Mouse (Mus musculus): ENCODE measurements around the gene Fbxo7. TPM values are rescaled to one million over a fixed set of nuclear protein-coding genes. Genes with fewer than 3 reads are reported as not detected.
A peak's percentile ranks its signal among the peaks of the same experiment; 100 is the strongest.
"Not testable (repeated sequence)": the region's sequence is repeated elsewhere in the genome, so short reads cannot be mapped to it uniquely, and the experiment has no call there.

The Fbxo7 gene
- polyA plus RNA-seq, 1 experiment: 81.5 TPM

DNA sequence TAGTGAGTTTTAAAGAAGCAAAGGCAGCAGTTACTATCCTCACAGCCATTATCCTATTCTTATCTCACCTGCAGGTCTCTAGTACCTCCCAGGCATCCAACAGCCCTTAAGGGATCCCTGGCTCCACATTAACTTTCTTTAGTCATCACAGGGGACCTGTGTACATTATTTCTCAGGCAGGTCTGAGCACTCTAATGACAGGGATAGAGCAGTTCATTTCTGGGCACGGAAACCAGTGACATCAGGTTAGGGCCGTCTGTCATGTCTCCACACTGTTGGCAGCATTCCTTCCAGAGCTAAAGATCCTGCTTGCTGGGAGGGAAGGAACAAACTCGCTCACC lies 394 bp upstream of the Fbxo7 start:
- Histone ChIP-seq H3K27ac (ENCODE audit: insufficient read depth, low read depth, low read length) (peak overlapping the region; percentile 76), H3K4me3 (ENCODE audit: insufficient read depth, low read depth, low read length) (peak overlapping the region; percentile 36), H3K27me3 (replicated peaks; ENCODE audit: control insufficient read depth, insufficient read depth, low read length) (no peaks in the 10 kb centered on the region), H3K4me1 (ENCODE audit: control insufficient read depth, insufficient read depth, low read length) (peaks cover 5% of the 10 kb centered on the region; the same call in 1 of the 2 replicates), H3K36me3 (ENCODE audit: control insufficient read depth, insufficient read depth, low read length) (no peaks in the 10 kb centered on the region)
- DNase-seq: no peak
- no peak for TF ChIP-seq CTCF (conservative IDR thresholded peaks at IDR 0.05; ENCODE audit: insufficient read depth, insufficient read length, low read depth, low read length)
- no peak for TF ChIP-seq POLR2A (IDR thresholded peaks at IDR 0.05; ENCODE audit: low read depth, low read length)
- 2% methylated on average over 3 of the region's 3 CpGs for WGBS

DNA sequence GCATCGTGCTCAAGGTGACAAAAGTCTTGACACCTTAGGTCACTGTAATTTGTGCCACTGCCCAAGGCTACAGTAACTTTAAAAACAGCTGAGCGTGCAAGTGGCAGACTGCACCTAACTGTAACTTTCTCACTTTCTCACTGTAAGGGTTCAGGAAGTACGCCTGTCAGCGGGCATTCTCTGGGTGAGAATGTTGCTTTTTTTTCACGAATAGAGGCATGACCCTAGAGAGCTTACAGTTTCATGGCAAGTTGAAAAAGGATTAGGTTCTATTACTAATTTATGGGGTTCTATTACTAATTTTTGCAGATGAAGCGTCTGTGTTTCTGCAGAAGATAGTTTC lies 673 bp downstream of the Fbxo7 start:
- no peak for DNase-seq
- Histone ChIP-seq H3K36me3 (ENCODE audit: control insufficient read depth, insufficient read depth, low read length) (no peaks in the 10 kb centered on the region), H3K27me3 (replicated peaks; ENCODE audit: control insufficient read depth, insufficient read depth, low read length) (no peaks in the 10 kb centered on the region), H3K4me3 (ENCODE audit: insufficient read depth, low read depth, low read length) (peak overlapping the region; percentile 69), H3K4me1 (ENCODE audit: control insufficient read depth, insufficient read depth, low read length) (peaks cover 5% of the 10 kb centered on the region; the same call in 1 of the 2 replicates), H3K27ac (ENCODE audit: insufficient read depth, low read depth, low read length) (peak overlapping the region; percentile 88)
- 2% methylated on average over 6 of the region's 6 CpGs for WGBS
- TF ChIP-seq CTCF (conservative IDR thresholded peaks at IDR 0.05; ENCODE audit: insufficient read depth, insufficient read length, low read depth, low read length) (no peak), POLR2A (IDR thresholded peaks at IDR 0.05; ENCODE audit: low read depth, low read length) (no peak)

DNA sequence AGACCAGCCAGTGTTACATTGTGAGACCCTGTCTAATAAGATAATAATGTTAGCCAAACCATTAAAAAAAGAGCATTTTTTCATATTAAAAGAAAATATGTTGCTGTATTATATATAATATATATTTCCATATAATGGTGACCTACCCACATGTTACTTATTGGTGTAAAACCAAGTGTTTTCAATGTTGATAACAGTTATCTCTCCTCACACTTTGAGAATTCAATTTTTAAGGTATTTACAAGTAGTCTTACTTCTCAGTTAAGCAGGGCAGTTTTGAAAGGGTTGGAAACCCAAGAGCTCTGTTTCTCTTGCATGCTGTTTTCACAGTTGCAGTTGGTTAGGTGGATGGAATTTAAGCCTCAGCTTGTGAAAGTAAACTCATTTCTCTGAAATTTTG lies 1.4 kb downstream of the Fbxo7 start:
- Histone ChIP-seq H3K36me3 (ENCODE audit: control insufficient read depth, insufficient read depth, low read length) (no peaks in the 10 kb centered on the region), H3K27ac (ENCODE audit: insufficient read depth, low read depth, low read length) (peak overlapping the region; percentile 39; the same call in 1 of the 2 replicates), H3K4me1 (ENCODE audit: control insufficient read depth, insufficient read depth, low read length) (peaks cover 5% of the 10 kb centered on the region; the same call in 1 of the 2 replicates), H3K4me3 (ENCODE audit: insufficient read depth, low read depth, low read length) (peak overlapping the region; percentile 69), H3K27me3 (replicated peaks; ENCODE audit: control insufficient read depth, insufficient read depth, low read length) (no peaks in the 10 kb centered on the region)
- TF ChIP-seq POLR2A (IDR thresholded peaks at IDR 0.05; ENCODE audit: low read depth, low read length) (no peak), CTCF (conservative IDR thresholded peaks at IDR 0.05; ENCODE audit: insufficient read depth, insufficient read length, low read depth, low read length) (no peak)
- DNase-seq: no peak

DNA sequence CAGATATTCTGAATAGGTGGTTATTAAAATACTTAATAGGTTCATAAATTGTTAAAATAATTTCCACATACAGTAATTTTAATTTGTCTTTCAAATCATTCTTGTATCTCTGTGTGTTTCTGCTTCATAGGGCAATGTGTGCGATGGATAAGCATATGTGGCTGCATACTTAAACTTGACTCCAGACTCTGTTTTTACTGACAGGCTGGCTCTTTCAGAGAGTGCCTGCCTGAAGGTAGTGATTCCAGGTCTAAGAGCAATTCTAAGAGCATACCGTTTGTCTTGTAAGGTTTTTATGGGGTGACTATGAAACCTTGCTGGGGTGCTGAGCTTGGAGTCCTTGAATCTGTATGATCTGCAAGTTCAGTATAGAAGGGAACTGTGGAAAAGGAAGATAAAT lies 4.1 kb downstream of the Fbxo7 start:
- H3K27me3 ChIP-seq (replicated peaks; ENCODE audit: control insufficient read depth, insufficient read depth, low read length): no peaks in the 10 kb centered on the region
- no peak for DNase-seq
- 73% methylated on average over 2 of the region's 2 CpGs for WGBS

DNA sequence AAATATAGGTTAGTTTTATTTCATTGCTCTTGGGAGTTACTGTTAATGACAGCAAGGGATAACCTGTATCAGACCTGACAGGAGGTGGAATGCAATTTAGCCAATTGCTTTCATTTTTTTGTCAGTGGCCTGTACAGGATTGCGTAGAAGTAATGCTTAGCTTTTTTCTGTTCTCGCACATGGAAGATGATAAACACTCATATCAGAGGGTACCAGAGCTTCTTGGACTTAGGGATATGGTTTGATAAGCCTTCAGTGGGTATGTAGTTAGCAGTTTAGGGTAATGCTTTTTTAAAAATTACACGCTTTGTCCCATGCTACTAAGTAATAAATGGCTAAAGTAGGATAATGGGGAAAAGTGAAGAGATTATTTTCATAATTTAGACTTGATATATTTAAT lies 4.6 kb downstream of the Fbxo7 start:
- WGBS: 97% methylated on average over 3 of the region's 3 CpGs
- TF ChIP-seq POLR2A (IDR thresholded peaks at IDR 0.05; ENCODE audit: low read depth, low read length): no peak
- TF ChIP-seq CTCF (conservative IDR thresholded peaks at IDR 0.05; ENCODE audit: insufficient read depth, insufficient read length, low read depth, low read length): no peak
- H3K4me1 ChIP-seq (ENCODE audit: control insufficient read depth, insufficient read depth, low read length): peaks cover 2% of the 10 kb centered on the region; the same call in 1 of the 2 replicates
- H3K36me3 ChIP-seq (ENCODE audit: control insufficient read depth, insufficient read depth, low read length): no peaks in the 10 kb centered on the region
- no peaks in the 10 kb centered on the region for H3K27me3 ChIP-seq (replicated peaks; ENCODE audit: control insufficient read depth, insufficient read depth, low read length)
- no peak for DNase-seq
- no peak overlapping the region for H3K4me3 ChIP-seq (ENCODE audit: insufficient read depth, low read depth, low read length)
- no peak overlapping the region for H3K27ac ChIP-seq (ENCODE audit: insufficient read depth, low read depth, low read length)

More for the DNA sequence above, 4.1 kb downstream of the Fbxo7 start:
- Histone ChIP-seq H3K4me3 (ENCODE audit: insufficient read depth, low read depth, low read length) (no peak overlapping the region), H3K4me1 (ENCODE audit: control insufficient read depth, insufficient read depth, low read length) (peaks cover 4% of the 10 kb centered on the region; the same call in 1 of the 2 replicates), H3K27ac (ENCODE audit: insufficient read depth, low read depth, low read length) (no peak overlapping the region), H3K36me3 (ENCODE audit: control insufficient read depth, insufficient read depth, low read length) (no peaks in the 10 kb centered on the region)
- TF ChIP-seq CTCF (conservative IDR thresholded peaks at IDR 0.05; ENCODE audit: insufficient read depth, insufficient read length, low read depth, low read length) (no peak), POLR2A (IDR thresholded peaks at IDR 0.05; ENCODE audit: low read depth, low read length) (no peak)

DNA sequence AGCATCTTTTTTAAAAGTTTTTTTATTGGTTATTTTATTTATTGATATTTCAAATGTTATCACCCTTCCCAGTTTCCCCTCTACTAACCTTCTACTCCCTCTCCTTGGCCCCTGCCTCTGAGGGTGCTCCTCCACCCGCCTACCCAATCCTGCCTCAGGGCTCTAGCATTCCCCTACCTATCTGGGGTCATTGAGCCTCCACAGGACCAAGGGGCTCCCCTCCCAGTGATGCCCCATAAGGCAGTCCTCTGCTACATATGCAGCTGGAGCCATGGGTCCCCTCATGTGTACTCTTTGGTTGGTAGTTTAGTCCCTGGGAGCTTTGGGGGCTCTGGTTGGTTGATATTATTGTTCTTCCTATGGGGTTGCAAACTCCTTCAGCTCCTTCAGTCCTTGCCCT lies 5.0 kb downstream of the Fbxo7 start:
- H3K36me3 ChIP-seq (ENCODE audit: control insufficient read depth, insufficient read depth, low read length); H3K27ac ChIP-seq (ENCODE audit: insufficient read depth, low read depth, low read length); H3K4me3 ChIP-seq (ENCODE audit: insufficient read depth, low read depth, low read length); H3K27me3 ChIP-seq (replicated peaks; ENCODE audit: control insufficient read depth, insufficient read depth, low read length); H3K4me1 ChIP-seq (ENCODE audit: control insufficient read depth, insufficient read depth, low read length); DNase-seq: not testable (repeated sequence)
- WGBS: 83% methylated on average over 1 of the region's 1 CpGs

DNA sequence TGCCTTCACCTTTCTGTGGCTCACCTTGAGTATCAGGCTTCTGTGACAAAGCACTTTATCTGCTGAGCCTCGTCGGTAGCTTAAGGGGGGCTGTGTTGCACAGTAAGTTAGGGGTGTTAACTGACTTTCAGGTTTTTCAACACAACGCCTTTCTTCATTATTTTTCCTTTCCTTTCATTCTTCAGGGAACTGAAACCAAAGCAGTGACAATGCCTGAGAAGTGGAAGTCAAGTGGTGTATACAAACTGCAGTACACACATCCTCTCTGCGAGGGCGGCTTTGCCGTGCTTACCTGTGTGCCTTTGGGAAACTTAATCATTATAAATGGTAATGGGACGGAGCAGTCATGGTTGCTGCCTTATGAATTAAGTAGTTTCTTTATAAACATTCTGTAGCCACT lies 9.0 kb downstream of the Fbxo7 start:
- 80% methylated on average over 7 of the region's 7 CpGs for WGBS
- Histone ChIP-seq H3K4me3 (ENCODE audit: insufficient read depth, low read depth, low read length) (no peak overlapping the region), H3K36me3 (ENCODE audit: control insufficient read depth, insufficient read depth, low read length) (no peaks in the 10 kb centered on the region; the same call in 1 of the 2 replicates), H3K27me3 (replicated peaks; ENCODE audit: control insufficient read depth, insufficient read depth, low read length) (no peaks in the 10 kb centered on the region), H3K4me1 (ENCODE audit: control insufficient read depth, insufficient read depth, low read length) (no peaks in the 10 kb centered on the region), H3K27ac (ENCODE audit: insufficient read depth, low read depth, low read length) (no peak overlapping the region)
- TF ChIP-seq CTCF (conservative IDR thresholded peaks at IDR 0.05; ENCODE audit: insufficient read depth, insufficient read length, low read depth, low read length) (no peak), POLR2A (IDR thresholded peaks at IDR 0.05; ENCODE audit: low read depth, low read length) (no peak)
- DNase-seq: no peak

DNA sequence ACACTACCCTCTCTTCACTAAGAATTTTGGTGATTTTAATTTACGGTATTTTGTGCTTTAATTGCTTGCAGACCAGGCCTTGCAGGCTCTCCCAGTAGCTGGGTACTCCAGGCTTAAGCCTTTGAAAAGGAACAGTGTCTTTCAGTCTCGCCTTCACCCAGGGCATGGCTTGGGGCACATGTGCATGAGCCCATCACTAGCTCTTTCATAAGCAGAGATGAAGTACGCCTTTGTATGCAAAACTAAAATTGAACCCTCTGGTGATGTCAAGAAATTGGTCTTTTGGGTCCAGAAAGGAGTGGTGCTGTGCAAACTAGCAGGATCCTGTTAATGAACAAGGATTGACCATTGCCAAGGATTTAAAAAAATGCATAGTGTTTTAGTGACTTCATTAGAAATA lies 10.7 kb downstream of the Fbxo7 start:
- Histone ChIP-seq H3K36me3 (ENCODE audit: control insufficient read depth, insufficient read depth, low read length) (peaks cover 3% of the 10 kb centered on the region; the same call in 1 of the 2 replicates), H3K4me1 (ENCODE audit: control insufficient read depth, insufficient read depth, low read length) (no peaks in the 10 kb centered on the region), H3K4me3 (ENCODE audit: insufficient read depth, low read depth, low read length) (no peak overlapping the region), H3K27ac (ENCODE audit: insufficient read depth, low read depth, low read length) (no peak overlapping the region), H3K27me3 (replicated peaks; ENCODE audit: control insufficient read depth, insufficient read depth, low read length) (no peaks in the 10 kb centered on the region)
- WGBS: 92% methylated on average over 3 of the region's 3 CpGs
- no peak for DNase-seq
- TF ChIP-seq CTCF (conservative IDR thresholded peaks at IDR 0.05; ENCODE audit: insufficient read depth, insufficient read length, low read depth, low read length): no peak
- TF ChIP-seq POLR2A (IDR thresholded peaks at IDR 0.05; ENCODE audit: low read depth, low read length): no peak
